Mouse (Mus musculus) hindbrain, postnatal 0 days (tissue): Measurements from ENCODE around the gene Mgat4e. TPM values are rescaled to one million over a fixed set of nuclear protein-coding genes. Genes with fewer than 3 reads are reported as not detected.
"Not testable (repeated sequence)": the region's sequence is repeated elsewhere in the genome, so short reads cannot be mapped to it uniquely, and the experiment has no call there.

Experiments used
- ATAC-seq: fragments of 200-750 bp; cut with Nextera tagmentation; 2 replicates; pipeline ENCODE4 v1.8.0; 2017; ENCODE audit warnings: mild to moderate bottlenecking, moderate TSS enrichment, moderate library complexity
- DNase-seq: peaks from one replicate; pipeline ENCODE4 v3.0.0-alpha.2; 2015; ENCODE audit warnings: low spot score
- H3K27ac ChIP-seq: fragments of 300-500 bp; sonication (generic); 2 replicates; pipeline ENCODE4 v1.5.1; 2014; ENCODE audit warnings: mild to moderate bottlenecking
- H3K27me3 ChIP-seq: fragments of 300-500 bp; sonication (generic); 2 replicates; pipeline ENCODE4 v1.6.1; 2014; ENCODE audit warnings: low read length, mixed read lengths; ENCODE audit not compliant: insufficient read depth
- H3K36me3 ChIP-seq: fragments of 300-500 bp; sonication (generic); 2 replicates; pipeline ENCODE4 v1.6.1; 2014; ENCODE audit warnings: low read length, mixed read lengths; ENCODE audit not compliant: insufficient read depth
- H3K4me1 ChIP-seq: fragments of 300-500 bp; sonication (generic); 2 replicates; pipeline ENCODE4 v1.6.1; 2014; ENCODE audit warnings: antibody characterized with exemption, low read length, mixed read lengths; ENCODE audit not compliant: insufficient read depth
- H3K4me2 ChIP-seq: fragments of 300-500 bp; sonication (generic); 2 replicates; pipeline ENCODE4 v1.6.1; 2014; ENCODE audit warnings: low read depth, mild to moderate bottlenecking, low read length, moderate library complexity, mixed read lengths
- H3K4me3 ChIP-seq: fragments of 300-500 bp; sonication (generic); 2 replicates; pipeline ENCODE4 v1.5.1; 2014; ENCODE audit warnings: low read length
- H3K9ac ChIP-seq: fragments of 300-500 bp; sonication (generic); replicated peaks from 2 replicates; pipeline ENCODE4 v1.6.1; 2014; ENCODE audit warnings: mild to moderate bottlenecking, low read length, moderate library complexity, mixed read lengths
- H3K9me3 ChIP-seq: fragments of 300-500 bp; sonication (generic); 2 replicates; pipeline ENCODE4 v1.6.1; 2016; ENCODE audit warnings: low read length, mixed read lengths
- CTCF ChIP-seq: IDR thresholded peaks from 2 replicates; pipeline ENCODE4 v1.5.1; 2016; ENCODE audit warnings: antibody characterized with exemption, control low read depth, low read depth
- WGBS: fragments of 180-500 bp; shearing (Covaris S2); extraction: QIAGEN DNeasy Blood & Tissue Kit; methylation state at CpG from one replicate; pipeline ENCODE4 v1.1.7; 2014; 5-methylcytosine and 5-hydroxymethylcytosine counted together
- polyA plus RNA-seq: library from polyadenylated mRNA; unstranded; fragments of >200 nt; fragmentation: Nextera tagmentation; extraction: Ambion mirVana; gene quantifications from 2 replicates; pipeline ENCODE4 v1.2.1, GENCODE M21; 2015
- total RNA-seq: library from RNA; depleted of rRNA; stranded (reverse); fragments of >200 nt; gene quantifications from 2 replicates; pipeline ENCODE4 v1.2.3, GENCODE M21; 2014

Gene Mgat4e
- total and polyA plus RNA-seq, 2 experiments from 2014 or later, result not detected

DNA sequence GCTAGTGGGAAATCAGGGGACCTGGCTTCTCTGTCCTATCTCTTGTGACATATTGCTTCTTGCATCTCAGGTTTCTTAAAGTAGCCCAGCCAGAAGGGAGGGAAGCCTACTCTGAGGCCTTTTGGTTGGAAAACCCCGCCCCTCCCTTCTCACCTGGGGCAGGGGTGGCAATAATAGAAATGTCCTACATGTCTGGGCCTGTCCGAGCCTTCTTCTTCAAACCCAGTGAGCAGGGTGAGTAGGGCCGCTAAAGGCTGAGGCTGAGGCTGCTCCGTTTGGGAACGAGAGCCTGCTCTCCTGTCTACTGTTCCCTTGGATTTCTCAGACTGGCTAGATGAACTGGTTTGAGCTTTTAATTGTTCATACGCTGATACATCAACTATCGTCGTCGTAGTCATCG, 8.9 kb downstream of the Mgat4e start:
- H3K27ac ChIP-seq, result no peak overlapping the region
- no peaks in the 10 kb centered on the region for H3K9me3 ChIP-seq
- DNase-seq (no peak), ATAC-seq (no peak)
- no peaks in the 10 kb centered on the region for H3K4me1 ChIP-seq
- no peak for TF ChIP-seq CTCF
- no peak overlapping the region for H3K9ac ChIP-seq
- no peak overlapping the region for H3K4me2 ChIP-seq
- H3K4me3 ChIP-seq, result no peak overlapping the region
- WGBS, result 93% methylated on average over 10 of the region's 10 CpGs
- H3K27me3 ChIP-seq, result no peaks in the 10 kb centered on the region
- no peaks in the 10 kb centered on the region for H3K36me3 ChIP-seq

- H3K9me3 ChIP-seq, result no peaks in the 10 kb centered on the region
- no peak overlapping the region for H3K4me3 ChIP-seq
- ATAC-seq (no peak), DNase-seq (no peak)
- no peak overlapping the region for H3K27ac ChIP-seq
- H3K9ac ChIP-seq, result no peak overlapping the region
- H3K4me1 ChIP-seq, result no peaks in the 10 kb centered on the region
- no peaks in the 10 kb centered on the region for H3K27me3 ChIP-seq
- WGBS, result 77% methylated on average over 3 of the region's 3 CpGs
- H3K4me2 ChIP-seq, result no peak overlapping the region
- no peaks in the 10 kb centered on the region for H3K36me3 ChIP-seq
- TF ChIP-seq CTCF, result no peak
Observed at GRCm38 (mm10) chr1:134535513-134535912, 14.0 kb downstream of the Mgat4e start.

DNA sequence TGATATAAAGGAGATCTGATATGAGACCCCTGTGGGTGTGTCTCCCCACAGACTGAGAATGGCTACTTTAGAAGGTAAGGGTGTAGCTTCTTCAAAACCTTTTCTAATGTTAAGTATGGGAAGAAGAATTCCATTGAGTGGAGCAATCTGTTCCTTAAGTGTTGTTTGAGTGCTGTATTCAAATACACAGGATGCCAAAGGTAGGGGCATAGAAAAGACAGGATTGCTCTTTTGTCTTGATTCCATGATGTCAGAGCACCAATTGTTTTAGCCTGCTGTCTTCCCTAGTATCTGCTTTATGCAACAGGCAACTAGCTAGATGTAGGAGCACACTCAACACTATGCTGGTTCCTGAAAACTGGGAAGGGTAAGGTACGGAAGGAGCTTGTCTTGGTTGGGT, 14.4 kb downstream of the Mgat4e start:
- Histone ChIP-seq H3K27ac (no peak overlapping the region), H3K27me3 (no peaks in the 10 kb centered on the region), H3K4me3 (no peak overlapping the region), H3K9ac (no peak overlapping the region), H3K4me2 (no peak overlapping the region), H3K4me1 (no peaks in the 10 kb centered on the region), H3K9me3 (no peaks in the 10 kb centered on the region), H3K36me3 (no peaks in the 10 kb centered on the region)
- DNase-seq (no peak), ATAC-seq (no peak)
- WGBS, result 95% methylated on average over 1 of the region's 1 CpGs
- no peak for TF ChIP-seq CTCF

DNA sequence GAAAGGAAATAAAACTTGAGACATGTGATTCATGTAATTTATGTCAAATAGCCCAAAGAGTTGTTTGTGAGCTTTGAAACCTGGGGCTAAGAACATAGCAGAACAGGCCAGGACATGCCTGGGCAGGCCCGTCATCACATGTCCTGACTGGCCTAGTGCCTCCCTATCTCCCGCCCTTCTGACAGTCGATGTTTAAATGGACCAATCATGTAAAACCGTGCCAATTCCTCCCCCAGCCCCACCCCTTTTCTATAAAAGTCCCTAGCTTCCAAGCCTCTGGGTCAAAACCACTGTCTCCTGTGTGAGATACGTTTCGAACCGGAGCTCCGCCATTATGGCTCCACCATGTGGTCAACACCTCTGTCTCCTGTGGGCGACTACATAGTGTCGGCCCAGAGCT, 15.8 kb downstream of the Mgat4e start:
- H3K9me3 ChIP-seq, H3K9ac ChIP-seq, H3K36me3 ChIP-seq, H3K4me3 ChIP-seq, ATAC-seq, H3K4me1 ChIP-seq, H3K27ac ChIP-seq, DNase-seq, H3K4me2 ChIP-seq, H3K27me3 ChIP-seq: not testable (repeated sequence)
- 90% methylated on average over 10 of the region's 10 CpGs for WGBS

DNA sequence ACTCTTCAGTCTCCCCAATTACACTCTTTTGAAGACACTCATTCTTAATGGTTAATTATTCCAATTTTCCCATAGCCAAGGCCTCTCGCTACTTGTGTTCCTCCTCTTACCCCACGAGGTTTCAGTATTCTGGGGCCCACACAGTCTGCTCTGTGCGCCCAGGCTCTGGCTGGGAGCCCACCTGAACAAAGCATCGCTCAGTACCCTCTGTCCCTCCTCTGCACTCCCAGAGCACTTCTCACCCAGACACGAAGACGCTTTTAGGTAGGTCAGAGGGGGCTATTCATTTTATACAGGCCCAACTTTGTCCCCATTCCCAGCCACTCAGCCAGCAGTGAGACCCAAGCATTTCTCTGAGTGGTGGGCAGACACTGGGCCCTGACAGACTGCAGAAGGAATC, 18.9 kb downstream of the Mgat4e start:
- peak; percentile 58 for DNase-seq
- H3K27ac ChIP-seq, result peak overlapping the region; percentile 56; the same call in 1 of the 2 replicates
- 64% methylated on average over 6 of the region's 6 CpGs for WGBS

DNA sequence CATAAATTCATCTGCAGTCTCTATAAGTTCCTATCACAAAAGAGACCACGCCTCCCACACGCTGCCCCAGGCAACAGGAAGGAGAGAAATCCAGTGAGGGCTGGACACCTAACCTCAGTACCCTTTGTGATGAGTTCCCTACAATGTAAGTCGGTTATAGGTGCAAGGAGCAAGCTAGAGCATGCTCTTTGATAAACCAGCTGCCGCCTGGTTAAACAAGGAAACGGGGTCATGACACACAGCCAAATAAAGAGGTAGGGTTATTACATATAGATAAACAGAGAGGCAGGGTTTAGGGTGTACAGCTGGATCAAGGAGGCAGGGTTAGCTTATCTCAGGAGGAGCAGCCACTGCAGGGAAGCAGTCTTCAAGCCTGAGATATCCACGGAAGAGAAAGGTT, 22.7 kb downstream of the Mgat4e start:
- Histone ChIP-seq H3K27ac (no peak overlapping the region), H3K36me3 (no peaks in the 10 kb centered on the region), H3K9ac (no peak overlapping the region), H3K27me3 (no peaks in the 10 kb centered on the region), H3K4me2 (no peak overlapping the region), H3K4me1 (no peaks in the 10 kb centered on the region), H3K4me3 (no peak overlapping the region), H3K9me3 (no peaks in the 10 kb centered on the region)
- DNase-seq (no peak), ATAC-seq (no peak)
- TF ChIP-seq CTCF, result no peak
- WGBS, result 80% methylated on average over 6 of the region's 6 CpGs

More for the DNA sequence above, 18.9 kb downstream of the Mgat4e start:
- Histone ChIP-seq H3K36me3 (no peaks in the 10 kb centered on the region), H3K4me1 (no peaks in the 10 kb centered on the region), H3K9me3 (no peaks in the 10 kb centered on the region), H3K4me3 (no peak overlapping the region), H3K9ac (no peak overlapping the region), H3K27me3 (no peaks in the 10 kb centered on the region), H3K4me2 (no peak overlapping the region)
- no peak for TF ChIP-seq CTCF
- ATAC-seq, result peak; percentile 95

DNA sequence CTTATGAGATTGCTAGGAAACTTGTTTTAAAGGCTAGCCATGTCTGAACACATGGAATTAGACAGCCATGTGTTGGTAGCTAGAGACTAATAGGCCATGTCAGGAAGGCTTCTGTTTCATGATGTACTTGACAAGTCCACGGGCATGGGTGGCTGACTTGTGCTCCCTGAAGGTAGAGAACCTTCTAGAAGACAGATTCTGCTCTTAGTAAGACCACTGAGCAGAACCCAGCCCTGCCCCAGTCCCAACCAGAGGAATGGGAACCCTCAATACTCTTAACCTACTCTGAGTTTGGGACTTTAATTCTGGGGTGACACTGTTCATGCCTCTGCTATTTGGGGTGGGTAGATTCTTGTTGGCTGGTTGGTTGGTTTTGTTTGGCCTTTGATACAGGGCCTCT, 24.5 kb downstream of the Mgat4e start:
- no peak for DNase-seq
- no peak overlapping the region for H3K4me2 ChIP-seq
- no peak for TF ChIP-seq CTCF
- 88% methylated on average over 1 of the region's 1 CpGs for WGBS
- no peaks in the 10 kb centered on the region for H3K4me1 ChIP-seq
- H3K27ac ChIP-seq, result no peak overlapping the region
- no peaks in the 10 kb centered on the region for H3K36me3 ChIP-seq
- no peak overlapping the region for H3K9ac ChIP-seq
- no peaks in the 10 kb centered on the region for H3K9me3 ChIP-seq
- no peak for ATAC-seq
- H3K27me3 ChIP-seq, result no peaks in the 10 kb centered on the region
- no peak overlapping the region for H3K4me3 ChIP-seq
